Mouse (Mus musculus): ENCODE results near the gene Wiz.

Gene Wiz

GRCm38 (mm10) chr17:32389101-32389659, at the start of gene Wiz:
TSS of gene Wiz (minus strand) at chr17:32389439.
- DNase-seq (ENCODE audit: inconsistent age in 2 of 2, low spot score in 1 of 2), result peak; percentile 96 to 99

GRCm38 (mm10) chr17:32437106-32437505, 47.9 kb upstream of the Wiz start:
- DNase-seq (ENCODE audit: inconsistent age in 2 of 2, low spot score in 1 of 2), result peak in 1 of 2 experiments; percentile 56

DNA sequence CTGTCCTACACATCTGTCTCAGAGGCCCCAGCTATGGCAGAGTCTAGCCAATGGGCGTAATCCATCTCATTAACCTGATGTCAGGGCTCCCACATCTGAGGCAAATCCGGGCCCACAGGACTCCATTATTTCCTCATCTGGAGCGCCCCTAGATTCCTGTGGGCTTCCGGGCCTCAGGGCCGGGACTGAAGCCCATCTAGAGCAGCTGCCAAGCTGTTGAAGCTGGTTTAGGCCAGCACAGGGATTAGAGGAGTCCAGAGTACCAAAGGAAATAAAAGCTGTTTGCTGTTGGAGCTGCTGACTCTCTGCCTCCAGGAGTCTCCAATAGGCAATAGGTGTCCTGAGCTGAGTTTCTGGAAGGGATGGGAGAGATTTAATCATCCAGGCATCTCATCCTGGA, 45.9 kb upstream of the Wiz start:
- no peak for DNase-seq (ENCODE audit: inconsistent age in 2 of 2, low spot score in 1 of 2)

GRCm38 (mm10) chr17:32434324-32434723, 45.1 kb upstream of the Wiz start:
- no peak for DNase-seq (ENCODE audit: inconsistent age in 2 of 2, low spot score in 1 of 2)

DNA sequence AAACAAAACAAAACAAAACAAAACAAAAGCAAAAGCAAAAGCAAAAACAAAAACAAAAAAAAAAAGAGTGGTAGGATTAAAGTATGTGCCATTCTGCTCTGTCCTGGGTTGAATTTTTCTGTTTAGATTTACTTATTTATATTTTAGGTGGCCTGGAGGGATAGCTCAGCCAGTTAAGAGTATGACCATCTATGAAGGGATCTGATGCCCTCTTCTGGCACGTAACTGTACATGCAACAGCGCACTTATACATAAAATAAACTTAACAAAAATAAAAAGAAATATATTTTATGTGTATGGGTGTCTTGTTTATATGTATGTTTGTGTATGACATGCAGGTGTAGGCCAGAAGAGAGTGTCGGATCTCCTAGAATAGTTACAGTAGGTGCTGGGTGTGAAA, 42.7 kb upstream of the Wiz start:
- DNase-seq (ENCODE audit: inconsistent age in 2 of 2, low spot score in 1 of 2), result peak in 1 of 2 experiments; percentile 59

GRCm38 (mm10) chr17:32426610-32427009, 37.4 kb upstream of the Wiz start:
- DNase-seq (ENCODE audit: inconsistent age in 2 of 2, low spot score in 1 of 2), result no peak

DNA sequence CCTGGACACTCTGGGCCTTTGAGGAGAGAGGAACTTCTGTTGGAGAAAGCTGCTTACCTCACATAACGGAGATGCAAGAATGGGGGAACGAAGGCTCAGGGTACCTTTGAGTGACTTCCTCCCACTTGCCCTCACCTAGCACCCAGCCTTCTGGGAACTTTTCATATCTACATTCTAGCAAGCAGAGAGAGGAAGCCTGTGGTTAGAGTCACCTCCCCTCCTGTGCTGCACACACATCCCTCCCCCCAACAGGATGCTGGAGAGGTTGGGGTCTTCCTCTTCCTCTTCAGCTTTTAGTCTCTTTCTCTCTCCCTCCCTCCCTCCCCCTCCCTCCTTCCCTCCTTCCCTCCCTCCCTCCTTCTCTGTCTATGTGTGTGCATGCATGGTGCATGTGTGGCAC, 34.8 kb upstream of the Wiz start, which contains the start of gene Pglyrp2:
Pglyrp2 (minus strand) TSS at position 134 of the 400 bp plus-strand sequence.
- no peak for DNase-seq (ENCODE audit: inconsistent age in 2 of 2, low spot score in 1 of 2)

- DNase-seq (ENCODE audit: inconsistent age in 2 of 2, low spot score in 1 of 2), result no peak
Measured at GRCm38 (mm10) chr17:32420781-32421180, 31.5 kb upstream of the Wiz start.

DNA sequence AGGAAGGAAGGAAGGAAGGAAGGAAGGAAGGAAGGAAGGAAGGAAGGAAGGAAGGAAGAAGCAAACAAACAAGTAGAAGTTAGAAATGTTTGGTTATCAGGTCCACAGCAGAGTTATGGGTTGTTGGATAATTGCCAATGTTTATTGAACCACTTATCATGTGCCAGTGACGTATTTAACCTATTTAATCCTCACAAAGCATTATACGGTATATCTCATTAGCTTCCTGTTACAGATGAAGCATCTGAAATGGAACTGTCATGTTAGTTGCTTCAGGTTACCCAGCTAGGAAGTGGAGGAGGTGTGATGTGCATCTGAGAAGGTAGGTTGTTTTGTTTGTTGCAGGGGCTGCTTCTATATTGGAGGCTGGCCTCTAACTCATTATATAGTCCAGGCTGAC, 30.8 kb upstream of the Wiz start:
- DNase-seq (ENCODE audit: inconsistent age in 2 of 2, low spot score in 1 of 2), result no peak

- DNase-seq (ENCODE audit: inconsistent age in 2 of 2, low spot score in 1 of 2), result no peak
Measured at GRCm38 (mm10) chr17:32416771-32417170, 27.5 kb upstream of the Wiz start.

DNA sequence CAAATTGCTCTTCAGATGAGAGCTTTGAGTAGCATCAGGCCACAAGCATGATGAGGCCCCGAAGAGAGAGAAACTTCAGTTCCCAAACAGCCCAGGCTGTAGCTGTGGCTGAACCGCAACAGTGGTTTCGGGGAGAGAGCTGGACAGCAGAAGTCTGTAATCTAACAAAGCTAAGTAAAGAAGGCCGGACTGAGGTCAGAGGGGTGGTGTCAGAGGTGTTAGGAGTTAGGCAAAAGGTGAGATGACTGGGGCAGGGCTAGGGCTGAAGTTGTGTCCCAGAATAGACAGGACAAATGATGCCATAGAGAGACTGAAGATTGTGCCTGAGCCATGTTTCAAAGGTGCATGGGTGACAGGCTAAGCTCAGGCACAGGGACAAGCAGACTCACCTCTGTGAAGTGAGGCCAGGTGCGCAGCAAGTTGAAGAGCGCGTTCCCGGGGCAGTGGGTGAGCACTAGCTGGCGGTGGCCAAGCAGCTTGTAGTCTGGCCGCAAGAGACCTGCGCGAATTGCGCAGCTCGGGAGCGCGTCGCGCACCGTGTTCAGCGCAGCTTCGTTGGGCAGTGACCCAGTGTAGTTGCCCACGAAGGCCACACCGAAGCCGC, 26.3 kb upstream of the Wiz start:
- DNase-seq (ENCODE audit: inconsistent age in 2 of 2, low spot score in 1 of 2), result no peak

DNA sequence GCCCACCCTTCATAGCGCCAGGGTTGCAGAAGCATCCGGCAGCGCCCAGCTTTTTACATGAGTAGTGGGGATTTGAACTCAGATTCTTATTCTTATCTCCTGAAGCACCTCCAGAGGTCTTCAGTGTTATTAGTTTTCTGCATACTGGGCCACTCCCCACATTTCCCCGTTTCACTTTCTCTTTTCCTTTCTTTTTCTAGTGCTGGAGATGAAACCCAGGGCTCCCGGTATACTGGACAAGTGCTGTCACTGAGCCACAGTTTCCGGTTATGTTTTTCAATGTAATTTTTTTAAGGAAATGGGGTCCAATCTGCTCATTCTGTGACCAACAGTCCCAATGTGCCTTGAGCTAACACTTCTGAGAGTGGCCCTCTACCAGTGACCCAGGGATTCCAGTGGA, 22.7 kb upstream of the Wiz start:
- no peak for DNase-seq (ENCODE audit: inconsistent age in 2 of 2, low spot score in 1 of 2)

DNA sequence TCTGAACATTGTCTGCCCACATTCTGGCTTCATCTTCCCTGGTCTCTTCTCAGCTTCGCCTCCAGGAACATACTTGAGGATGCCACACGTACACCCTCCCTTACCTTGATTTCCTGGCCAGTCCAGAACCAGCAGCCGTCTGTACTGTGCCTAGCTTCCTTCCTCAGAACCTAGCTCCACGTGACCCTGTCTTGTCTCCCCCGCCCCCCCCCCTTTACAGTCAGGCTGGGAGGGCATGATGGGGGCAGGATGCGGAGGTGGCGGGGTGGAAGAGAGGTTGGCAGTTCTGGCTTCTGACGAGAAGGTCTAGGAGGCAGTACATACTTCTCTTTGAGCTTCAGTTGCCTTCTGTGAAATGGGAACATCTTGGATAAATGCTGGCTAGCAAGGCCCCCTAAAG, 14.2 kb upstream of the Wiz start, which contains the start of gene Rasal3:
Rasal3 (minus strand) TSS at position 167 of the 400 bp plus-strand sequence.
- DNase-seq (ENCODE audit: inconsistent age in 2 of 2, low spot score in 1 of 2), result no peak

- no peak for DNase-seq (ENCODE audit: inconsistent age in 2 of 2, low spot score in 1 of 2)
Measured at GRCm38 (mm10) chr17:32402779-32403157, 13.5 kb upstream of the Wiz start.

- DNase-seq (ENCODE audit: inconsistent age in 2 of 2, low spot score in 1 of 2), result no peak
Measured at GRCm38 (mm10) chr17:32402011-32402778, 13.0 kb upstream of the Wiz start.

- no peak for DNase-seq (ENCODE audit: inconsistent age in 2 of 2, low spot score in 1 of 2)
Measured at GRCm38 (mm10) chr17:32396266-32396665, 7.0 kb upstream of the Wiz start.

GRCm38 (mm10) chr17:32393944-32394343, 4.7 kb upstream of the Wiz start:
- DNase-seq (ENCODE audit: inconsistent age in 2 of 2, low spot score in 1 of 2), result no peak

DNA sequence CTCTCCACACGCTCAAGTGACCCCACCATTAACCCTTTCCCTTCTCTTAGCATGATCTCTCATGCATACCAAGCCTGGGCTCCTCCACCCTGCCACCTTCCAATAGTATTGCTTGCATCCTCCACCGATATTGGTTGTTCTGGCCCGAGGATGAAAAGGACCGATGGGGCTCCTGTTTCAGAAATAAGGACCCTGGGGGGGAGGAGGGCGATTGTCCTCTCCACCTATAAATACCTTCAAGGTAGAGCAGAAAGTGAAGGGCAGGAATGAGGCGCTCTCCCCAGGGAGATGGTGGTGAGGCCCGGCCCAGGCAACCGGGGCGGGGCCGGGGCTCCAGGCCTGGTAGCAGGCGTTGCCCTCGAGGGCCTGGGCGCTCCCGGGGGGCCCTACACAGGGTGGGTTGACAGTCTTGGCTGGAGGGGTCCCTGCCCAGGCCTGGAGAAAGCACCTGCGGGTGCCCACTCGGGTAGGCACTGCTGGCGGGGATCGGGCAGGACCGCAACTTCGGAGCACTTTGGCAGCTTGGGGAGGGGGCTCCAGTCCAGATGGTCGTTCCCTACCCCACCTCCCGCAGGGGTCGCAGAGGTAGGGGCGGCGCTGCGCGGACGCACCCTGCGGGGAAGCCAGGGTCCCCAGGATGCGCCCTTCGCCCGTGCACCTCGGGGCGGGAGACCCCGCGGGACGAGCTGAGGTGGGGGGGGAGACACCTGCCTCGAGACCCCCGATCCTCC, 704 bp downstream of the Wiz start:
- DNase-seq (ENCODE audit: inconsistent age in 2 of 2, low spot score in 1 of 2), result peak in 1 of 2 experiments; percentile 84

DNA sequence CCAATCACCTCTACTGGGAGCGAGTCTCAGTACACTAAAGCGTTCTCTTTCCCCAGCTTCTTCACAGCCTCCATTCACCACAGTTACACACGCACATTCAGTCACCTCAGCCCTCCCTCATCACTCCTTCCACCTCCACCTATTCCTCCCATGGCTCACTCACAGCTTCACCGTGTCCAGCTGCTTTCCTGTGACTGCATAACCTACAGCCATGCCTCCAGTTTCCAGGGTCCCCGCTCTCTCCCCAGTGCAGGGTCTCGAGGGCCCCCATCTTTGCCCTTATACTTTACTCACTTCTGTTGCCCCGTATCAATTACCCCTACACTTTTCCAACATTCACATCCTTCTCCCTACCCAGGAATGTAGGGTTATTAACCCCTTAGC, 1.3 kb downstream of the Wiz start:
- no peak for DNase-seq (ENCODE audit: inconsistent age in 2 of 2, low spot score in 1 of 2)

DNA sequence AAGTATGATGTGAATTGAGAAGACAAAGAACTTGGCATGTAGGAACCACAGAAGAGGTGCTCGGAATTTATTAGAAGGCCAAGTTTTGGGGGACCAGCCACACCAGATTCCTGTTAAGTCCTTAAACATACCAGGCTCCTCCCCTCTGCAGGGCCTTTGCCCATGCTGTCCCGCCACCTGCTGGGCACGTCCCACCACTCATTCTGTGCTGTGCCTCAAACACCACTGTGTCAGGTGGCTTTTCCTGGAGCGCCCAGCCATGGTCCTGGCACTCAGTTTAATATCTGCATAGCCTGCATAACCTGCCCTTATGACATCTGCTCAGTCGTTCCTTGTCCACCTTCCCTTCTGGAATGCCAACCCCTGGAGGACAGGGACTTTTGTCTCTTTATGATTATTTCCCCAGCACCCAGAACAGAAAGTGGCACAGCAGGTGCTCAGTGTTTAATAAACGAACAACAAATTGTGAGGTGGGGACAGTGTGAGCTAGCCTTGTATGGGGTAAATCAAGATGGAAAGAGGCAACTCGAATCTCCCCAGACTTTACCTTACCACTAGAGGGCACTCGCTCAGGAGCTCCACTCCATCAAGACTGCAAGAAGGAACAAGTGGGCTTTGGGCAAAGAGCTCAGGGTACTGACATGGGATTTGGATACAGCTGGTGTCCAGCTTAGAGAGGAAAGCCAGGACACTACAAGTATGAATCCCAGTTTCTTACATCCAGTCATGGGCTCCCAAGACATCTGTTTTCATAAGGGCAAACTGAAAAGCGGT, 2.4 kb downstream of the Wiz start:
- peak; percentile 40 to 84 for DNase-seq (ENCODE audit: inconsistent age in 2 of 2, low spot score in 1 of 2)

DNA sequence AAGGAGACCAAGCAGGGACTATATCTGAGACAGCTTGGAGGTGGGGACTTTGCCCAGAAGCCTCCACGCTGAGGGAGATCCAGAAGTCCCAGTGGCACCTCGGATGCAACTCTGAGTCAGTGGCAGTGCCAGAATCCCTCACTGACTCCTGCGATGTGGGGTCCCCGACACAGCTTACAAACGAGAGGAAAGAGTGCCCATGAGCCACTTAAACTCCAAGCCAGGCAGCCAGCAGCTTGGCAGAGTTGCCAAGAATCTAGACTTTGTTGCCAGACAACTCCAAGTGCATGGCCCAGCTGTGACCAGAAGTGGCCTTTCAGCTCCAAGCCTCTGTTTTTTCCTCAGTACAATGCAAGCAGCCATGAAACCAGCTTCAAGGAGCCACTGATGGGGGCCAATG, 5.6 kb downstream of the Wiz start:
- DNase-seq (ENCODE audit: inconsistent age in 2 of 2, low spot score in 1 of 2), result peak; percentile 4 to 53

Data from adrenal gland, adult (tissue).